Mouse (Mus musculus): ENCODE measurements at regions not wholly inside any gene's neighbourhood (a gene's known extent, or its start where the extent isn't known, plus 50 kb on each side); places are given as distances from the start of the nearest gene placed in this dataset.

DNA sequence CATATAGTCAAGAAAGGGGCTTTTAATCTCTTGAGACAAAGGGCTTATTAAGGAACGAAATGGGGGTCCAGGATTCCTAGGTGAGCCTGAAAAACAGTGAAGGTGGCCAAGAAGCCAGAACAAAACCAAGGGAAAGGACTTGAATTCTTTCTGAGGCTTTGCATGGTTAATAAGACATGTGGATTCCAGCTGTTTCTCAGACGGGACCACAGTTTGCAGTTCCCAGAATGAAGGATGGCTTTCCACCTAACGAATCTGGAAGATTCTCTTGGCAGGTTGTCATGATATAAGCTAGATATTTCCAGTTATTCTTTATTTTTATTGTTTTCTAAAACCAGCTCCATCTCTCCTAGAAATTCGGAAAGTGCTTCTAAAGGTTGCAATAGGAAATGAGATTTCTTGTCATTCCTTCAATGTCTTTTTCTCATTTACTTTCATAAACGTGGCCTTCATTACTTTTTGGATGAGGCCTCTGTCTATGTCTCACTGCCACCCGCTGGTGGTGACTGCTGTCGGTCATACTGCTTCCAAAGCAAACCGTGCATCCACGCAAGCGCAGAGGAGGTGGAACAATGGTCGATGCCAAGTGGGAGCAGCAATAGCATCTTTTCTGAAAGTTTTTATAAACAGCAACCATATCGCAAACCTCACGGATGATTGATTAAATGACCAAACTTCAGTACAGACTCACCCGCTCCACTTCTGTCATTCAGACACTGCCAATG, 350.0 kb downstream of the Cd109 start:
- Histone ChIP-seq H3K27me3 (replicated peaks; ENCODE audit: control insufficient read depth, insufficient read depth, low read length) (no peaks in the 10 kb centered on the region), H3K4me1 (ENCODE audit: control insufficient read depth, insufficient read depth, low read length) (0 out of 2 replicates have a peak, but pooled peaks cover 2% of the 10 kb centered on the region), H3K36me3 (ENCODE audit: control insufficient read depth, insufficient read depth, low read length) (no peaks in the 10 kb centered on the region), H3K9me3 (replicated peaks; ENCODE audit: control insufficient read depth, low read length) (no peaks in the 10 kb centered on the region), H3K4me2 (ENCODE audit: low read length) (no peak overlapping the region), H3K9ac (ENCODE audit: low read length) (no peak overlapping the region), H3K4me3 (ENCODE audit: low read depth, low read length) (no peak overlapping the region), H3K27ac (ENCODE audit: low read depth, low read length) (no peak overlapping the region)
- WGBS, result 66% methylated on average over 14 of the region's 14 CpGs
- ATAC-seq, result no peak
- no peak for DNase-seq (ENCODE audit: low spot score)

DNA sequence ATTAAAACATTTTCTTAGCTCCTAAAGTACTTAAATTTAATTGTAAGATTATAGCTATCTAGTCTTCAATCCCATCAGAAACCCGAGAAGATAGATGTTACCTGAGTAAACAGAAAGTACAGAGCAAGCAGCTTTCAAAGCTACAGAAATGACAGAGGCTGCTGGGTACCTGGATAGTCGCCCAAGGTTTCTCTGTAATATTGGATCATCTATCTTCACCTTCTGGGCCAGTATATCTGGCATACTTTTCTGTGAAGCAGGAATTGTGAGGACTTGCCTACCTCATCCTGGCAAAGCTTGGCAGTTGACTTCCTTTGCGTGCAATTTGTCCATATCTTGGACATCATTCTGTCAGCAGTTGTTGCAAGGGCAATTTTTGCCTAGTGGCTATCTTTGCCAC, 356.4 kb downstream of the Cd109 start:
- H3K4me1 ChIP-seq (ENCODE audit: control insufficient read depth, insufficient read depth, low read length), result no peaks in the 10 kb centered on the region
- no peak overlapping the region for H3K9ac ChIP-seq (ENCODE audit: low read length)

DNA sequence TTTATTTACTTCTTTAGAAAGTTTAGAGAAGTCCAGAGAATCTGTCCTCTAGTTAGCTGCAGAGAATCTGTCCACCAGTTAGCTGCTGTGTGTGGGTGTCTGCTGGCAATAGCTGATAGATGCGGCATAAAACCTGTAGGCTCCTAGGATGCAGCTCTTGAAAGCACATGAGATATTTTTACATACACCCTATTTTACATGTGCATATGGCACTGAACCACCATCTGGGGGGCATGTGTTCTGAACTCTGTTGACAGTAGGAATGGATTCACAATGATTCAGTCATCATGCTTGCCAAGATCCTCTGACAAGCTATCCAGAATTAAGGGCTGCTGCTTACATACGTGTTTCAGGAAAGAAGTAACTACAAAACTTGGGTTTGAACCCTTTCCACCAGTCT, 368.4 kb downstream of the Cd109 start:
- Histone ChIP-seq H3K4me1 (ENCODE audit: control insufficient read depth, insufficient read depth, low read length) (no peaks in the 10 kb centered on the region), H3K27ac (ENCODE audit: low read depth, low read length) (no peak overlapping the region), H3K4me2 (ENCODE audit: low read length) (no peak overlapping the region), H3K36me3 (ENCODE audit: control insufficient read depth, insufficient read depth, low read length) (no peaks in the 10 kb centered on the region), H3K9me3 (replicated peaks; ENCODE audit: control insufficient read depth, low read length) (no peaks in the 10 kb centered on the region), H3K4me3 (ENCODE audit: low read depth, low read length) (no peak overlapping the region), H3K9ac (ENCODE audit: low read length) (no peak overlapping the region), H3K27me3 (replicated peaks; ENCODE audit: control insufficient read depth, insufficient read depth, low read length) (no peaks in the 10 kb centered on the region)
- 0 out of 2 replicates have a peak, but pooled peaks have one; percentile 26 for ATAC-seq
- 77% methylated on average over 2 of the region's 2 CpGs for WGBS
- peak; percentile 71 for DNase-seq (ENCODE audit: low spot score)

More for the DNA sequence above, 356.4 kb downstream of the Cd109 start:
- no peaks in the 10 kb centered on the region for H3K36me3 ChIP-seq (ENCODE audit: control insufficient read depth, insufficient read depth, low read length)
- WGBS, result 82% methylated on average over 3 of the region's 3 CpGs
- H3K4me2 ChIP-seq (ENCODE audit: low read length), result no peak overlapping the region
- no peak overlapping the region for H3K4me3 ChIP-seq (ENCODE audit: low read depth, low read length)
- H3K27ac ChIP-seq (ENCODE audit: low read depth, low read length), result no peak overlapping the region
- no peak for ATAC-seq
- DNase-seq (ENCODE audit: low spot score), result no peak
- H3K9me3 ChIP-seq (replicated peaks; ENCODE audit: control insufficient read depth, low read length), result no peaks in the 10 kb centered on the region
- no peaks in the 10 kb centered on the region for H3K27me3 ChIP-seq (replicated peaks; ENCODE audit: control insufficient read depth, insufficient read depth, low read length)

DNA sequence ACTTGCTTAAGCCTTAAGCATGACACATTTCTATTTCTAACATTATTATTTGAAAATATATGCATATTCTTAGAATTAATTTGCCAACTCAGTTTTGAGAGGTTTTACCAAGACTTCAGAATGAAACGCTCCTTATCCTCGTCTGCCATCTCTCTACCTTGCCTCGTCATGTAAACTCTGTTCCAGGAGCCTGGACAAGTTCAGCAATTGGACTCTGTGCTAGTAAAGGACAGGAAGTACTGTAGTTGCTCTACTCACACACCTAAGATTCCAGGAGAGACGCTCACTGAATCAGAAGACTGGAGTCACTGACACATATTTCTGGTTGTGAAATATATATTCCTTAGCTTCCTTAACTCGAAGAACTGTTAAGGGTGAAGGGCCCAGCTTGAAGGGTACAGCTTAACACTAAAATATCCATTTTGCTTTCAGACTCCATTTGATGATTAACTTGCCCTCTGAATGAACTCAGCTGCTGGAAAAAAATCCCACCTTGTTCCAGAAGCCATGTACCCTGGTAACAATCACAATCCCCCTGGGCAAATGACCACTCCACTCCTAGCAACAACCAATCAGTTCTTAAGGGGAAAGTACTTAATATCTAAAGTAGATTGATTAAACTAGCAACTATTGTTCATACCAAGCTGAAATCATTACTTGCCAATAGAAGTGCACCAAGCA, 370.0 kb downstream of the Cd109 start:
- Histone ChIP-seq H3K4me1 (ENCODE audit: control insufficient read depth, insufficient read depth, low read length) (no peaks in the 10 kb centered on the region), H3K36me3 (ENCODE audit: control insufficient read depth, insufficient read depth, low read length) (no peaks in the 10 kb centered on the region), H3K4me3 (ENCODE audit: low read depth, low read length) (no peak overlapping the region), H3K27me3 (replicated peaks; ENCODE audit: control insufficient read depth, insufficient read depth, low read length) (no peaks in the 10 kb centered on the region), H3K9me3 (replicated peaks; ENCODE audit: control insufficient read depth, low read length) (no peaks in the 10 kb centered on the region), H3K27ac (ENCODE audit: low read depth, low read length) (no peak overlapping the region), H3K9ac (ENCODE audit: low read length) (no peak overlapping the region), H3K4me2 (ENCODE audit: low read length) (no peak overlapping the region)
- no peak for DNase-seq (ENCODE audit: low spot score)
- 90% methylated on average over 5 of the region's 5 CpGs for WGBS
- no peak for ATAC-seq

DNA sequence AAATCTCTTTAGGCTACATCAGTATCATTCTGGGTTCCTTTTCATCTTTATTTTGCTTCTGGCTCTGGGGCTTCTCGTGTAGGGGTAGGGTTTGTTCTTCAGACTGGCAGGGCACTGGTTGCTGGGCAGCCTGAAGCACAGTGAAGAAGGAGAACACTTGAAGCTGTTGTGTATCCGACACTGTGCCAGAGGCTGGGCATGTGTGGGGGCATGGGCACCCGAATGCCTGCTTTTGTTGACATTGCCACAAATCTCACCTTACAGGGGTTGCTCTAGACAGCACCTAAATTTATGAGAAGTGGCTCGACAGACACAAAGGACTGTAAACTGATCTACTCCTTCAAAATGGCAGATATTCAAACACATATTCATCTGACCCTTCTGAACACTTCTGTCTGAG, 376.0 kb downstream of the Cd109 start:
- Histone ChIP-seq H3K4me2 (ENCODE audit: low read length) (no peak overlapping the region), H3K4me3 (ENCODE audit: low read depth, low read length) (no peak overlapping the region), H3K27me3 (replicated peaks; ENCODE audit: control insufficient read depth, insufficient read depth, low read length) (no peaks in the 10 kb centered on the region), H3K9me3 (replicated peaks; ENCODE audit: control insufficient read depth, low read length) (no peaks in the 10 kb centered on the region), H3K9ac (ENCODE audit: low read length) (no peak overlapping the region), H3K4me1 (ENCODE audit: control insufficient read depth, insufficient read depth, low read length) (no peaks in the 10 kb centered on the region), H3K36me3 (ENCODE audit: control insufficient read depth, insufficient read depth, low read length) (no peaks in the 10 kb centered on the region), H3K27ac (ENCODE audit: low read depth, low read length) (no peak overlapping the region)
- WGBS, result 66% methylated on average over 4 of the region's 4 CpGs
- no peak for DNase-seq (ENCODE audit: low spot score)
- no peak for ATAC-seq

DNA sequence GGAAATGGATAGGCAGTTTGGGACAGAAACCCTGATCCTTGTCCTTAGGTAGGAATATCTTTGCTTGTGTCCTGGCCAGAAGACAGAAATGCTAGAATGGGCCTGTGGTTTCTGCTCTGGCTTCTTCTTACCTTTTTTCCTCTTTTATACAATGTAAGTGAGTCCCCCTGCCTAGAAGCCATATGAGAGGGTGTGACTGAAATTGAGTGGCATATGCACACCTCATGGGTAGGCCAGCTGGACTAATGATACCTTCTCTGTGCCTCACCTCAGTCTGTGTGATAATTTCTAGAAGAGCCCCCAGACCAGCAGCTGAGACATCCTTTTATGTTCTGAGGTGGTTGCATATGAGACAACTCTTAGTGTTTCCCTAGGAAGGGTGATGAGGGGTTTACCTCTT, 385.7 kb downstream of the Cd109 start:
- H3K9ac ChIP-seq (ENCODE audit: low read length), result no peak overlapping the region
- no peak for ATAC-seq
- no peak overlapping the region for H3K27ac ChIP-seq (ENCODE audit: low read depth, low read length)
- no peaks in the 10 kb centered on the region for H3K36me3 ChIP-seq (ENCODE audit: control insufficient read depth, insufficient read depth, low read length)
- no peak overlapping the region for H3K4me2 ChIP-seq (ENCODE audit: low read length)
- H3K4me1 ChIP-seq (ENCODE audit: control insufficient read depth, insufficient read depth, low read length), result no peaks in the 10 kb centered on the region
- no peak for DNase-seq (ENCODE audit: low spot score)
- H3K9me3 ChIP-seq (replicated peaks; ENCODE audit: control insufficient read depth, low read length), result no peaks in the 10 kb centered on the region
- no peak overlapping the region for H3K4me3 ChIP-seq (ENCODE audit: low read depth, low read length)
- H3K27me3 ChIP-seq (replicated peaks; ENCODE audit: control insufficient read depth, insufficient read depth, low read length), result no peaks in the 10 kb centered on the region

DNA sequence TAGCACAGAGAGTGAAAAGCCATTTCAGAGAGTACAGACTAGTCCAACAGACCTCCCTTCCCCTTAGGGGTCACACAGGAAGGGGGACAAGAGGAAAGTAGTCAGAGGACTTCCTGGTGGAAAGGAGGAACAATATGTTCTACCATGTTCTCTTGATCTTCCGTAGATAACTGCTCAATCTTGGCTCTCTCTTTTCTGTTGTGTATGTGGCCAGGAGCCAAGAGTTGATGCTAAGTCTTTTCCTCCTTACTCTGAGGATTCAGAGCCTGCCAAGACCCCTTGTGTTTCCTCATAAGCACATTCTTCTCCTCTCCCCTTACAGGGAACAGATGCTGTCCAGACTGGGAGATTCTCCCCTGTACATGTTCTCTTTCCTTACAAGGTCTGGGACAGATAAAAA, 386.6 kb downstream of the Cd109 start:
- Histone ChIP-seq H3K4me2 (ENCODE audit: low read length) (no peak overlapping the region), H3K4me3 (ENCODE audit: low read depth, low read length) (no peak overlapping the region), H3K27me3 (replicated peaks; ENCODE audit: control insufficient read depth, insufficient read depth, low read length) (no peaks in the 10 kb centered on the region), H3K9me3 (replicated peaks; ENCODE audit: control insufficient read depth, low read length) (no peaks in the 10 kb centered on the region), H3K36me3 (ENCODE audit: control insufficient read depth, insufficient read depth, low read length) (no peaks in the 10 kb centered on the region), H3K27ac (ENCODE audit: low read depth, low read length) (no peak overlapping the region), H3K4me1 (ENCODE audit: control insufficient read depth, insufficient read depth, low read length) (no peaks in the 10 kb centered on the region), H3K9ac (ENCODE audit: low read length) (no peak overlapping the region)
- ATAC-seq (no peak), DNase-seq (ENCODE audit: low spot score) (peak; percentile 4)
- WGBS, result 68% methylated on average over 1 of the region's 1 CpGs

DNA sequence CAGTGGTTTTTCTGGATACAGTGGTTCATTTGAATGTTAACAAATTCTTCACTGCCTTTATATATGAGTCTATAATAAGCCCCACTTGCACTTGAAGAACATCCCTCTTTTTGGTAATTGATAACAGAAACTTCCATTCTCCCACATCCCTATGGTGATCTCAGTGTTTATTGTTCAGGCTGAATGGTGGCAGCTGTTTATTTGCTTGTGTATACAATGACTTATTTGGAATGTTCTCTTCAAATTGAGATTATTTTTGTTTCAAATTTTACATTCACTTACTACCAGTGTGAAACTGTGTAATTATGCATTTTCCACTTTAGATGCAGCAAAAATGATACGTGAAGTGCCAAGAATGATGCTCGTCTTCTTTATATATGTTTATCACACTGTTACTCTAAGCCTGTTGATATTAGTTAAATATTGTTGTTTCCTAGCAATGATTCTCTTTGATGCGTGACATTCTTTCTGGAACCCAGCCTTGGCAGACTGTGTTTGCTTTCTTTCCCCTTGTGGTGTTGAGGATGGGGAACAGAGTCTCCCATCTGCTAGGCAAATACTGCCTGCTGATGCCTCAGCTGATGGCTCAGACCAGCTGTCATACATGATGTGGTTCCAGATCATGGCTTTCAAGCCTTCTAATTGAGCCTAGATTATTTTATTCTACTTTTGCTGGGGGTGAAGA, 389.1 kb downstream of the Cd109 start:
- Histone ChIP-seq H3K9me3 (replicated peaks; ENCODE audit: control insufficient read depth, low read length) (no peaks in the 10 kb centered on the region), H3K4me3 (ENCODE audit: low read depth, low read length) (no peak overlapping the region), H3K27ac (ENCODE audit: low read depth, low read length) (no peak overlapping the region), H3K4me1 (ENCODE audit: control insufficient read depth, insufficient read depth, low read length) (no peaks in the 10 kb centered on the region), H3K27me3 (replicated peaks; ENCODE audit: control insufficient read depth, insufficient read depth, low read length) (no peaks in the 10 kb centered on the region), H3K9ac (ENCODE audit: low read length) (no peak overlapping the region), H3K4me2 (ENCODE audit: low read length) (no peak overlapping the region), H3K36me3 (ENCODE audit: control insufficient read depth, insufficient read depth, low read length) (no peaks in the 10 kb centered on the region)
- ATAC-seq (peak; percentile 93), DNase-seq (ENCODE audit: low spot score) (peak; percentile 88)
- 73% methylated on average over 3 of the region's 3 CpGs for WGBS

DNA sequence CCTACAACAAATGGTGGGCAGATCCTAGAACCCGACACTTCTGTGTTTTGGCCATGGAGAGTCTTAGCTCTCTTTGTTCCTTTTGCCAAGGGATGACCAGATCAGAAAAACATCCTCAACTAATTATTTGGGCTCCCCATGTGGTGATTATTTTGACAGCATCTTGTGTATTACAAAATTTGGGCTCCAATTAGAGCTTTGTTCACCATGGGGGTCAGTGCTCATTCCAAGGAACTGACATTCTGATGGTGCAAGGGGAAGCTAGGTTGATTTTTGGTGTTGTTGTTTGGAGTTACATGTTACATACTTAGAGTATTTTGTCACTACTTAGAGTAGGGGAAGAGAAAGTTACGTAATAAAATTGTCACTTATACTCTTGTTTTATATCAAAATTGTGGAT, 406.9 kb downstream of the Cd109 start:
- ATAC-seq (no peak), DNase-seq (ENCODE audit: low spot score) (no peak)
- Histone ChIP-seq H3K27ac (ENCODE audit: low read depth, low read length) (no peak overlapping the region), H3K27me3 (replicated peaks; ENCODE audit: control insufficient read depth, insufficient read depth, low read length) (no peaks in the 10 kb centered on the region), H3K9me3 (replicated peaks; ENCODE audit: control insufficient read depth, low read length) (no peaks in the 10 kb centered on the region), H3K4me3 (ENCODE audit: low read depth, low read length) (no peak overlapping the region), H3K9ac (ENCODE audit: low read length) (no peak overlapping the region), H3K4me1 (ENCODE audit: control insufficient read depth, insufficient read depth, low read length) (no peaks in the 10 kb centered on the region), H3K4me2 (ENCODE audit: low read length) (no peak overlapping the region), H3K36me3 (ENCODE audit: control insufficient read depth, insufficient read depth, low read length) (no peaks in the 10 kb centered on the region)
- WGBS, result 86% methylated on average over 2 of the region's 2 CpGs

All from forebrain, embryonic 14.5 days (tissue).